8 mouse cellular contexts compared by ENCODE assay signal in genomic region chr10:43022190-43022761, GRCm38 (mm10).
A peak's percentile ranks its signal among the peaks of the same experiment; 100 is the strongest.
DNase-seq lines count a peak whose midpoint lies in the region; ATAC-seq lines count a peak whose summit lies in the region.

No protein-coding gene starts in this region.

- 17% methylated on average over 29 of the region's 29 CpGs for WGBS in heart, embryonic 15.5 days
- WGBS in hindbrain, embryonic 15.5 days = 8% methylated on average over 29 of the region's 29 CpGs

- DNase-seq in heart, postnatal 36 days = no peak
- DNase-seq in cerebellum, postnatal 14 days = peak; percentile 52 to 54
- peak; percentile 57 for DNase-seq in neural tube, embryonic 10.5 days (ENCODE audit: extremely low spot score, low spot score)
- no peak for DNase-seq in layer of hippocampus, postnatal 14 days (ENCODE audit: low spot score in 2 of 2)
- no peak for DNase-seq in right cerebral cortex, postnatal 36 days (ENCODE audit: low spot score in 2 of 2)
- DNase-seq in spleen, postnatal 14 days (ENCODE audit: low spot score in 2 of 2) = no peak

- H3K4me1 ChIP-seq in heart, embryonic 15.5 days (replicated peaks) = peaks cover 18% of the 10 kb centered on the region
- peaks cover 28% of the 10 kb centered on the region for H3K4me1 ChIP-seq in hindbrain, embryonic 15.5 days (replicated peaks)

- ATAC-seq in heart, embryonic 15.5 days (replicated peaks; ENCODE audit: insufficient number of reproducible peaks, insufficient read depth, low FRiP score, low read depth) = no peak
- peak; percentile 50 for ATAC-seq in hindbrain, embryonic 15.5 days (ENCODE audit: low FRiP score, low read depth)

- H3K27me3 ChIP-seq in heart, embryonic 15.5 days = peaks cover 50% of the 10 kb centered on the region
- no peaks in the 10 kb centered on the region for H3K27me3 ChIP-seq in hindbrain, embryonic 15.5 days

- H3K27ac ChIP-seq in heart, embryonic 15.5 days = no peak overlapping the region
- H3K27ac ChIP-seq in hindbrain, embryonic 15.5 days (replicated peaks) = no peak overlapping the region

- peak overlapping the region; percentile 98 for H3K4me2 ChIP-seq in heart, embryonic 15.5 days
- peak overlapping the region; percentile 82 for H3K4me2 ChIP-seq in hindbrain, embryonic 15.5 days

- no peaks in the 10 kb centered on the region for H3K36me3 ChIP-seq in heart, embryonic 15.5 days
- H3K36me3 ChIP-seq in hindbrain, embryonic 15.5 days = 0 out of 2 replicates have a peak, but pooled peaks cover 4% of the 10 kb centered on the region

- no peaks in the 10 kb centered on the region for H3K9me3 ChIP-seq in heart, embryonic 15.5 days (replicated peaks)
- no peaks in the 10 kb centered on the region for H3K9me3 ChIP-seq in hindbrain, embryonic 15.5 days

- intact Hi-C loops in heart, postnatal 36 days (cut with DNase I) = no loop called here

- peak overlapping the region; percentile 64 for H3K4me3 ChIP-seq in heart, embryonic 15.5 days
- H3K4me3 ChIP-seq in hindbrain, embryonic 15.5 days = peak overlapping the region; percentile 45

- H3K9ac ChIP-seq in heart, embryonic 15.5 days = peak overlapping the region; percentile 68
- H3K9ac ChIP-seq in hindbrain, embryonic 15.5 days = peak overlapping the region; percentile 50; the same call in 1 of the 2 replicates

Comparison
In these comparisons a context has a peak if more than half of its experiments do, and no peak if none do; other contexts are left out.
1. DNase-seq: peak in cerebellum, postnatal 14 days (2 of 2) and neural tube, embryonic 10.5 days (single experiment); none in heart, postnatal 36 days (0 of 2), layer of hippocampus, postnatal 14 days (0 of 2), right cerebral cortex, postnatal 36 days (0 of 2) and spleen, postnatal 14 days (0 of 2).